Mouse (Mus musculus): ENCODE data around the gene Celsr2. TPM values are rescaled to one million over a fixed set of nuclear protein-coding genes. Genes with fewer than 3 reads are reported as not detected.

Celsr2 gene
- polyA plus RNA-seq (2017; shearing (Covaris generic)), result 0.40 TPM

GRCm38 (mm10) chr3:108414857-108415830 lies at the start of gene Celsr2:
Gene Celsr2 (minus strand): TSS chr3:108415552.

GRCm38 (mm10) chr3:108444698-108445365 lies 29.5 kb upstream of the Celsr2 start, which contains the start of gene Sars:
Gene Sars (minus strand): TSS chr3:108445209.

GRCm38 (mm10) chr3:108383485-108384354 lies 31.6 kb downstream of the Celsr2 start, which contains the start of gene Psrc1:
Gene Psrc1 (plus strand): TSS chr3:108383839.

GRCm38 (mm10) chr3:108364270-108364995 lies 50.9 kb downstream of the Celsr2 start, which contains the start of gene Mybphl:
Gene Mybphl (plus strand): TSS chr3:108364911.

Other genes starting within 250 kb of the Celsr2 start
- 0.56 TPM for gene Amigo1, start 229.2 kb downstream of the Celsr2 start, polyA plus RNA-seq (2017; shearing (Covaris generic))
- 25.3 TPM for gene Cyb561d1, start 214.3 kb downstream of the Celsr2 start, polyA plus RNA-seq (2017; shearing (Covaris generic))
- gene Atxn7l2, start 204.6 kb downstream of the Celsr2 start, polyA plus RNA-seq (2017; shearing (Covaris generic)), result 7.8 TPM
- not detected for gene Sypl2, start 188.9 kb downstream of the Celsr2 start, polyA plus RNA-seq (2017; shearing (Covaris generic))
- gene Psma5, start 158.6 kb downstream of the Celsr2 start, polyA plus RNA-seq (2017; shearing (Covaris generic)), result 157 TPM
- 0.10 TPM for gene Sort1, start 131.5 kb downstream of the Celsr2 start, polyA plus RNA-seq (2017; shearing (Covaris generic))
- gene Mybphl, start 50.6 kb downstream of the Celsr2 start, polyA plus RNA-seq (2017; shearing (Covaris generic)), result not detected
- gene Psrc1, start 31.7 kb downstream of the Celsr2 start, polyA plus RNA-seq (2017; shearing (Covaris generic)), result 2.9 TPM
- gene Sars, start 29.7 kb upstream of the Celsr2 start, polyA plus RNA-seq (2017; shearing (Covaris generic)), result 172 TPM
- gene 1700013F07Rik, start 118.6 kb upstream of the Celsr2 start, polyA plus RNA-seq (2017; shearing (Covaris generic)), result 0.37 TPM
- 0.97 TPM for gene 5330417C22Rik, start 121.0 kb upstream of the Celsr2 start, polyA plus RNA-seq (2017; shearing (Covaris generic))
- gene Tmem167b, start 146.9 kb upstream of the Celsr2 start, polyA plus RNA-seq (2017; shearing (Covaris generic)), result 34.3 TPM
- 30.2 TPM for gene Taf13, start 156.1 kb upstream of the Celsr2 start, polyA plus RNA-seq (2017; shearing (Covaris generic))
- gene Wdr47, start 175.7 kb upstream of the Celsr2 start, polyA plus RNA-seq (2017; shearing (Covaris generic)), result 14.4 TPM
- gene Clcc1, start 238.4 kb upstream of the Celsr2 start, polyA plus RNA-seq (2017; shearing (Covaris generic)), result 71.2 TPM